Mouse (Mus musculus) spleen, adult 2 months (tissue): ENCODE measurements around the gene Chmp6.

Experiments used
- CTCF ChIP-seq: fragments of 200-500 bp; IDR thresholded peaks from 2 replicates; pipeline ENCODE4 v1.5.1; 2011; ENCODE audit warnings: mild to moderate bottlenecking, inconsistent platforms; ENCODE audit not compliant: insufficient read depth, insufficient read length, insufficient replicate concordance; ENCODE audit errors: extremely low read depth
- POLR2A ChIP-seq: fragments of 200-500 bp; IDR thresholded peaks from 2 replicates; pipeline ENCODE4 v1.6.1; 2011; ENCODE audit warnings: low read depth, low read length, inconsistent platforms

DNA sequence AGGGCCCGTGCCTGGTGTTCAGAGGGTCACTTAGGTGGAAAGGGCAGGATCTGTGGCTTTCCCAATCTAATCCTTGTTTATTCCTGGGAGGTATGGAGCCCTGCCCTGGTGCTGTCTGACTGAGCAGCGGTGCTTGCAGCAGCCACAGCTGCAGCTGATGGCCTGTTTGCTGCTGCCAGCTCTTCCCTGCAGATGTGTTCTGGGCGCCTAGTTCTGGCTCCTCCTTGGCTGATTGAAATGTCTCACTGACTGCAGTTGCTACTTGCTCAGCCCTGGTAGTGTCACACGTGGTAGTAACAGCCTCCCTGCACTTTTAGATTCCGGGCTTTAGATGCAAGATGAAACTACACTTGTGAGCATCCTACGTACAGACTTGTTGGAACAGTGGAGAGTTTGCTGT is 46.4 kb upstream of the Chmp6 start:
- TF ChIP-seq CTCF: no peak
- no peak for TF ChIP-seq POLR2A
